Mouse (Mus musculus) testis, postnatal 14 days (tissue): Measurements from ENCODE around the gene Ing1.

ENCODE experiments used
- DNase-seq: peaks from one replicate; pipeline ENCODE4 v3.0.0; 2021; ENCODE audit warnings: low spot score

Ing1 gene

DNA sequence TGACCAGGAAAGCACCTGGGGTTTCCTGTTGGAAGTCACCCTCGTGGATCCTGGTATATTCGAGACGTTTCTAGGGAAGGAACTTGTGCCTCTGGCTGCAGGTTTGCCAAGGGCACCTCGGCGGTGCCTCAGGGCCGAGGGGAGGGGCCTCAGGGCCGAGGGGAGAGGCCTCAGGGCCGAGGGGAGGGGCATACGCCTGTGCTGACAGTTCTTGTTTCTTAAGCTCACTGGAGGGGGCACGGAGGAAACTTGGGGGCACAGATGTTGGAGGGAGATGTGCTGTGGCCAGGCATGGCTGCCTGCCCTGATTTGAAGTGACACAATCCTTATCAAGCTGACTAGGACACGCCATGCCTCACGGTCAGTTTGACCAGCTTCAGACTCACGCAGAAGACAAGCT, 36.9 kb downstream of the Ing1 start:
- DNase-seq = no peak

DNA sequence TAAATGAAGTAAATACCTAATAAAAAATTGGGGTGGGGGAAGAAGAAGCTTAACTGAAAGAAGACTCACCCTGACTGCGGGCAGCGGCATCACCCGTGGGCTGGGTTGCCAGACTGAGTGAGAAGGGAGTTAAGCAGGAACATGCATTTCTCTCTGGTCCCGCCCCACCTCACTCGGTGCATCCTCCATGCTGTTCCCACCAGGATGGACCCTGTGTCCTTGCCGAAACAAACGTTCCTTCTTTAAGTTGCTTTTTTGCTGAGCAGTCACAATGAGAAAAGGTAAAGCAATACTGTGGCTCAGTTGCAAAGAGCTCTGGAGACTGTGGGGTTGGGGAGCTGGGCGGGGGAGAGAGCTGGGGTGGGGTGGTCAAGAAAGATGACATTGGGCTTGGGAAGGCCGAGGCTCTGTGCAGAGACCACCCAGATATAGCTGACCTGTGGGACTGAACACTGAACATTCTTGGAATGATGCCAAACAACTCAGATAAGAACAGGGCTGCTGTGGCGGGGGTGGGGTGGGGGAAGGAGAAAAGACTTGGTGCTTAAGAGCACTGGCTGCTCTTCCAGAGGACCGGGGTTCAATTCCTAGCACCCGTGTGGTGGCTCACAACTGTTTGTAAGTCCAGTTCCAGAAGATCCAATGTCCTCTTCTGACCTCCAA, 38.0 kb downstream of the Ing1 start:
- DNase-seq = no peak

DNA sequence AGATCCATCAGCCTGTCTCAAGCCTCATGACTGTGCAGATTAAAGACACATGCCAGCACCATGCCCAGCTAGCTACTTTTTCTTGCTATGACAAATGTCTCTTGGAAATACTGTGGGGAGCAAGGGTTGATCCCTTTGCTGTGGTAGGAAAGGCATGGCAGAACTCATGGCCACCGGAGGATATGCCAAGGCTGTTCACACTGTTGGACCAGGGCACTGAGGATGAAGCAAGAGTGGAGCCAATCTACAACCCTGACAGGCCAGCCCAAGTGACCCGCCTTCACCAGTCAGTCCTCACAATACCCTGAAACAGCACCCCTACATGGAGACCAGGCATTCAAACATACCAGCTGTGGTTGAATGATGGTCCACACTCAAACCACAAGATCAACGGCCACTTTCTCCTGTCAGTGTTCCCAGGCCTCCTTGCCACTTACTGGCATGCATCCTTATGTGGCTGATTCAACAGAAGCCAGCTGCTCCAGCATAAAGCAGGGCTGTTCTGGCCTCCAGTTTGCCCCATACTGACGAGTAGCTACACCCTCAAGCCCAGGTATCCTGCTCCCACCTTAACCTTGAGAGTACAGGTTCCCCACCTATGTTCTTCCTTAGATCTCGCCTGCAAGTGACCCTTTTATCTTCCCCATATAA, 45.1 kb downstream of the Ing1 start:
- no peak for DNase-seq

DNA sequence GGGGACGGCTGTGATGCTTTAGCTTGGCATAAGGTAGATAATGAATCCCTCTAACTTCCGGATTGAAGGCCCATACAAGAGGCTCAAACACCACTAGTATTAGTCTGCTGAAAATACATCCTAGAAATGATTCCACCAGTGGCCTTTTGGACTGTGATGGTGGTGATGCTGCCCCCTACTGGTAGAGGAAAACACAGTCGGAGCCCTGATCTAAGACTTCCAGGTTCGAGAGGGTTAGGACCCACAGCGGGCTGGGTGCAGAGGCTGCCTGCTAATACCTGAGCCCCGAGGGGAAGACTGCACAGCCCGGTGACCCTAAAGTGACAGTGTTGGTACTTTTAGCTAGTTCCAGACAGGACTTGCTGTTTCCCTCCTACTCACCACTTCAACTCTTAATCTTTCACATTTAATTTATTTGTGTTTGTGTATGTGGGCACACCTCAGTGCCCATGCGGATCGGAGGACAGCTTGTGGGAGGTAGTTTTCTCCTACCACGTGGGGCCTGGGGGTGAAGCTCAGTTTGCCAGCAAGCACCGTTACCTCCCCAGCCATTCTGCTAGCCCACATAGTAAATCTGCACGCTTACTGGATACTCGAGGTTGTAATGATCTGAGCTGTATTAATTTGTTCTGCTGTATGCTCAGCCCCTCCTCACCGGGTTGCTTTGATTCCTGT, 46.8 kb downstream of the Ing1 start:
- DNase-seq = peak; percentile 53

DNA sequence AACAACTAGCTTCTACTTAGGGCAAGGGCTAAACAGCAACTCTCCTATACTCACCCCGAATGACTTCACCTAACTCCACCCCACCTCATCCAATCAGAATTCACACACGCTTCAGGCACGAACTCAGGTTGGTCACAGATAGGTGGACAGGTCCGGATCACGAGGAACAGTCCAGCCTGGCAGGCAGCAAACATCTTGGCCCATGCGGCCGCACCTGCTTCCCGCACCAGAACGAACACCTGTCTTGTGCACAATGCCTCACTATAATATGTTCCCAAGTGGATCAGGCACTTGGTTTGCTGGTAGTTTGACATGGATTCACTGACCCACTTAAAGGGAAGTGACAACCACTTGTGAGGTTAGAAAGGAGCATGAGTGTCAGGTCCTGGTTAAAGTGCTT, 53.5 kb downstream of the Ing1 start:
- DNase-seq = no peak
